Mouse (Mus musculus) forebrain, postnatal 0 days (tissue): ENCODE results near the gene Mrpl39. TPM values are rescaled to one million over a fixed set of nuclear protein-coding genes. Genes with fewer than 3 reads are reported as not detected.

Source experiments
- ATAC-seq: fragments of 200-750 bp; cut with Nextera tagmentation; 2 replicates; pipeline ENCODE4 v1.8.0; 2017; ENCODE audit warnings: mild to moderate bottlenecking, moderate library complexity
- DNase-seq: peaks from one replicate; pipeline ENCODE4 v3.0.0-alpha.2; 2015
- H3K27ac ChIP-seq: fragments of 300-500 bp; sonication (generic); 2 replicates; pipeline ENCODE4 v1.5.1; 2014; ENCODE audit warnings: low read depth, mild to moderate bottlenecking, antibody characterized with exemption, low read length, moderate library complexity, mixed read lengths
- H3K27me3 ChIP-seq: fragments of 300-500 bp; sonication (generic); 2 replicates; pipeline ENCODE4 v1.6.1; 2014; ENCODE audit warnings: mild to moderate bottlenecking, low read length, mixed read lengths; ENCODE audit not compliant: insufficient read depth
- H3K36me3 ChIP-seq: fragments of 300-500 bp; sonication (generic); 2 replicates; pipeline ENCODE4 v1.6.1; 2014; ENCODE audit warnings: mild to moderate bottlenecking, moderate library complexity; ENCODE audit not compliant: insufficient read depth
- H3K4me1 ChIP-seq: fragments of 300-500 bp; sonication (generic); 2 replicates; pipeline ENCODE4 v1.6.1; 2014; ENCODE audit warnings: antibody characterized with exemption; ENCODE audit not compliant: insufficient read depth
- H3K4me2 ChIP-seq: fragments of 300-500 bp; sonication (generic); 2 replicates; pipeline ENCODE4 v1.6.1; 2014; ENCODE audit warnings: low read depth, mild to moderate bottlenecking, moderate library complexity
- H3K4me3 ChIP-seq: fragments of 300-500 bp; sonication (generic); 2 replicates; pipeline ENCODE4 v1.5.1; 2014; ENCODE audit warnings: low read depth, low read length, mixed read lengths
- H3K9ac ChIP-seq: fragments of 300-500 bp; sonication (generic); 2 replicates; pipeline ENCODE4 v1.6.1; 2014; ENCODE audit warnings: mild to moderate bottlenecking
- H3K9me3 ChIP-seq: fragments of 300-500 bp; sonication (generic); 2 replicates; pipeline ENCODE4 v1.6.1; 2016; ENCODE audit warnings: low read length
- CTCF ChIP-seq: sonication (generic); IDR thresholded peaks from 2 replicates; pipeline ENCODE4 v1.5.1; 2016; ENCODE audit warnings: antibody characterized with exemption, control low read depth, low read depth
- WGBS: fragments of 180-500 bp; shearing (Covaris S2); extraction: QIAGEN DNeasy Blood & Tissue Kit; methylation state at CpG from one replicate; pipeline ENCODE4 v1.1.7; 2014; 5-methylcytosine and 5-hydroxymethylcytosine counted together
- polyA plus RNA-seq: library from polyadenylated mRNA; unstranded; fragments of >200 nt; fragmentation: Nextera tagmentation; extraction: Ambion mirVana; gene quantifications from 2 replicates; pipeline ENCODE4 v1.2.1, GENCODE M21; 2015
- total RNA-seq: library from RNA; depleted of rRNA; stranded (reverse); fragments of >200 nt; gene quantifications from 2 replicates; pipeline ENCODE4 v1.2.3, GENCODE M21; 2014

The Mrpl39 gene
- total and polyA plus RNA-seq, 2 experiments from 2014 or later = 34.5 to 37.8 TPM

DNA sequence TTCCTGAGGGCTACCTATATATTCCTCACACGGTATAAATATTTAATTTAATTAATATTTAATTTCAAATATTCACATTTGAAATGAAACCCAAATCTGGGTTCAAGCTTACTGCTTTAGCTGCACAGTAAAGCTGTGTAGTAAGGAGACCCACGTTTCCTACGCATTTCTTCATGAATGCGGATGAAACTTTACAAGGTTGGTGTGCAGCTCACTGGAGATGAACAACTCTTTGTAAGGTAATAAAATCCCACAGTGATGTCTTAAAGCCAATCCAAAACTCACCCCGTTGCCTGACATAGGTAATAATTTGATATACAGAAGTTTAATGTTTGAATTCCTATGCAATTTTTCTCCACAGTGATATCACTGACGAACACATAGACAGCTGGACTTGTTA is 20.6 kb downstream of the Mrpl39 start:
- ATAC-seq (no peak), DNase-seq (no peak)
- Histone ChIP-seq H3K4me3 (no peak overlapping the region), H3K4me1 (no peaks in the 10 kb centered on the region), H3K27me3 (no peaks in the 10 kb centered on the region), H3K27ac (no peak overlapping the region), H3K9me3 (no peaks in the 10 kb centered on the region), H3K9ac (no peak overlapping the region), H3K36me3 (peaks cover 12% of the 10 kb centered on the region; the same call in 1 of the 2 replicates), H3K4me2 (no peak overlapping the region)
- WGBS = 93% methylated on average over 6 of the region's 6 CpGs
- TF ChIP-seq CTCF = no peak

DNA sequence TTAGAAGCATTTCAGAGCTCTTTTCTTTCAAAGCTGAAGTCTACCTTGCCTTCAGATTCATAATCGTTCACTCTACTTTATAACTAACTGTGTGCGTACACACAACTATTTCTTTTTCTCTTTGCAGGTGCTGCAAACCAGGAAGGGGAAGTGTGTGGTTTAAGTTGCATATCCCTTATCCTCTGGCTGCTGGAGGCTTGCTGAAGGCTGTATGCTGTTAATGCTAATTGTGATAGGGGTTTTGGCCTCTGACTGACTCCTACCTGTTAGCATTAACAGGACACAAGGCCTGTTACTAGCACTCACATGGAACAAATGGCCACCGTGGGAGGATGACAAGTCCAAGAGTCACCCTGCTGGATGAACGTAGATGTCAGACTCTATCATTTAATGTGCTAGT is 21.6 kb downstream of the Mrpl39 start:
- H3K4me1 ChIP-seq = no peaks in the 10 kb centered on the region
- DNase-seq (no peak), ATAC-seq (no peak)
- H3K4me2 ChIP-seq = no peak overlapping the region
- TF ChIP-seq CTCF = no peak
- no peak overlapping the region for H3K9ac ChIP-seq
- no peaks in the 10 kb centered on the region for H3K9me3 ChIP-seq
- no peak overlapping the region for H3K27ac ChIP-seq
- 90% methylated on average over 4 of the region's 4 CpGs for WGBS
- no peaks in the 10 kb centered on the region for H3K27me3 ChIP-seq
- no peak overlapping the region for H3K4me3 ChIP-seq
- H3K36me3 ChIP-seq = peaks cover 12% of the 10 kb centered on the region; the same call in 1 of the 2 replicates

DNA sequence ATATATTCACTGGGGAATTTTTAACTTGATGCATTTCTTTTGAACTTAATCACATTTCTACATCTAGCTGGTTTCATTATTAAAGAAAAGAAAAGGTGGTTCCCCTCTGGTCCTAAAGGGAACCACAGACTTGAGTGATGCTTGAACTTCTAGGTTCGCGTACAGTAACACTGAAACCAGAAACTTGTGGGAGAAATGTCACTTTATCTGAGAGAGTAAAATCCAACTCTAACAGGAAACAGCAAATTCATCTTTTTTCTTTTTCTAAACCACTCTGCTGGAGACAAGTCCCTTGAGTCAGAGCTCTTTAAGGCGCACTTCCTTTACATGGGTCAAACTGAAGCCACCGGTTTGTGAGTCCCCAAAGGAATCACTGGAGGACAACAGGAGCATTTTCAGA is 22.4 kb downstream of the Mrpl39 start:
- Histone ChIP-seq H3K4me3 (no peak overlapping the region), H3K9ac (no peak overlapping the region), H3K4me1 (no peaks in the 10 kb centered on the region), H3K36me3 (peaks cover 5% of the 10 kb centered on the region; the same call in 1 of the 2 replicates), H3K4me2 (no peak overlapping the region), H3K27me3 (no peaks in the 10 kb centered on the region), H3K9me3 (no peaks in the 10 kb centered on the region), H3K27ac (no peak overlapping the region)
- no peak for ATAC-seq
- WGBS = 91% methylated on average over 4 of the region's 4 CpGs
- DNase-seq = no peak
- no peak for TF ChIP-seq CTCF

DNA sequence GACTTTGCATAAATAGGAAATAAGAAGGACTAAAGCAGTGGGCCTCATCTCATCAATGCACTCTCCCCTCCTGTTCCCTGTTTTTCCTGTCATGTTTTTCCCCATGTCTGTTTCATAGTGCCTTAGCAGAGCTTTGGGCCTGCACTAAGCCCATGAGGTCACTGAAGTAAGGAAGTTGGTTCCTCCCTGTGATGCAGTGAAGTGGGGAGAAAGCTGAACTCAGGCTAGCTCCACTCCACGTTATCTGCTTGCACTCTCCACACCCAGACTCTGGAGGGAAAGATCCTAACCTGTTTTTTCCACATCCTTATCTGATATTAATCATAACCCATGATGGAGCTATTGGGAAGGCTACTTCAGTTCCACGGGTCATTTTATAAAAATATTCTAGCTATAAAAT is 26.9 kb downstream of the Mrpl39 start:
- 82% methylated on average over 2 of the region's 2 CpGs for WGBS
- no peak overlapping the region for H3K9ac ChIP-seq
- H3K27me3 ChIP-seq = peaks cover 6% of the 10 kb centered on the region; the same call in 1 of the 2 replicates
- no peak overlapping the region for H3K27ac ChIP-seq
- no peak for DNase-seq
- no peaks in the 10 kb centered on the region for H3K4me1 ChIP-seq
- no peak overlapping the region for H3K4me3 ChIP-seq
- H3K36me3 ChIP-seq = no peaks in the 10 kb centered on the region
- no peak for ATAC-seq
- H3K9me3 ChIP-seq = no peaks in the 10 kb centered on the region
- TF ChIP-seq CTCF = no peak
- H3K4me2 ChIP-seq = no peak overlapping the region

DNA sequence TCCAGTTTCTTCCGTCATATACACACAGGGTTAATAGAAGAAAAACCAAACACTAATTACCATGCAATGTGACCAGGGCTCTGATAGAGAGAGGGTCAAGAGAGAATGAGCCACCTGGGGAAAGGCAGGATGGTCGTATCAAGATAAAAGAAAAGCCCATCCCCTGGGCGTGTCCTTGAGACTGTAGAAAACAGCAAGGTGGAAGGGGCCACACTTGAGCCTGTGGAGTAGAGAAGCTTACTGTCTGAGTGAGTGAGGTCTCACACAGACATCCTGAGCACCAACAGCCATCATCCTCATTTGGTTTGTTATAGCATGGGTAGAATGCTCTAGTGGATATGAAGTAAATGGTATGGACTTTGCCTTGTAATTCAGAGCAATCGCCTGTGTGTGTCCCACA is 27.7 kb downstream of the Mrpl39 start:
- H3K4me1 ChIP-seq = no peaks in the 10 kb centered on the region
- no peak overlapping the region for H3K4me3 ChIP-seq
- no peak overlapping the region for H3K27ac ChIP-seq
- no peaks in the 10 kb centered on the region for H3K9me3 ChIP-seq
- no peak overlapping the region for H3K9ac ChIP-seq
- ATAC-seq (no peak), DNase-seq (no peak)
- peaks cover 7% of the 10 kb centered on the region for H3K27me3 ChIP-seq
- no peaks in the 10 kb centered on the region for H3K36me3 ChIP-seq
- H3K4me2 ChIP-seq = no peak overlapping the region
- WGBS = 76% methylated on average over 4 of the region's 4 CpGs
- TF ChIP-seq CTCF = no peak

DNA sequence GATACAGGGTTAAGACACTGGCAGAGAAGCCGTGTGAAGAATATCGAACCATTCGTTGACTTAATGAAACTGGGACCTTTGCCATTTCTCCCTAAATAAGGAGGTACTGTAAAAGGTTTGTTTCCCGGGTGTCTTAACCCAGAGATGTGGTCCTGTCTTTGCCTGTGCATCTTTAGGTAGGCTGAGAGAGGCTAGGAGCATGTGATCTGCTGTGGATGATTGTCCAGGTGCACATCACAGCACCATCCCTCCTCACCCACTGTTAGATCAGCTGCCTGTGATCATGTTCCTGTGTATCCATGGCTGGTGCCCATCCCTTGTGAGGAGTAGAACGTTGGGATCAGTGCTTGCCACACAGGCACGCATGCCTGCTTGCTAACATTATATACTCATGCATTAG is 29.0 kb downstream of the Mrpl39 start:
- 80% methylated on average over 6 of the region's 6 CpGs for WGBS
- H3K9me3 ChIP-seq = no peaks in the 10 kb centered on the region
- no peak for ATAC-seq
- no peaks in the 10 kb centered on the region for H3K4me1 ChIP-seq
- no peak overlapping the region for H3K4me3 ChIP-seq
- no peak for TF ChIP-seq CTCF
- DNase-seq = no peak
- no peak overlapping the region for H3K9ac ChIP-seq
- H3K27ac ChIP-seq = no peak overlapping the region
- no peak overlapping the region for H3K4me2 ChIP-seq
- H3K27me3 ChIP-seq = peaks cover 17% of the 10 kb centered on the region
- no peaks in the 10 kb centered on the region for H3K36me3 ChIP-seq

DNA sequence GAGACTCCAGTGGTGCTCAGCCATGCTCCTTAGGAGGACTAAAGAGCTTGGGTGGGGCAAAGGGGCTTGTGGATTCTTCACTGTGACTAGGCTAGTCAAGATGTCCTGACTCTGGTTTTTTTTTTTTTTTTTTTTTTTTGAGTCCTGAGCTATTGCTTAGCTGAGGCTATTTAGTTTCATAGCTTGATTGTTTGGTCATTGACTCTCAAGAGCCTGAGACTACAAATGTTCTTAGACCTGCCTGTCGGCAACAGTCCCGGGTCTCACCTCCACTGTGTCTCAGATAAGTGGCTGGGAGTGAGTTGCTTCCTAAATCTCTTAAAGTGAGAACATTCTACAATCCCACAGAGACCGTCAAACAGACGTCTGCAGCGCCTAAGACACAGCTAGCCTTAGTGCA is 30.0 kb downstream of the Mrpl39 start:
- Histone ChIP-seq H3K4me2 (no peak overlapping the region), H3K27me3 (peaks cover 17% of the 10 kb centered on the region), H3K4me1 (no peaks in the 10 kb centered on the region), H3K27ac (no peak overlapping the region), H3K4me3 (no peak overlapping the region), H3K9ac (no peak overlapping the region), H3K9me3 (no peaks in the 10 kb centered on the region), H3K36me3 (no peaks in the 10 kb centered on the region)
- DNase-seq = no peak
- WGBS = 82% methylated on average over 5 of the region's 5 CpGs
- ATAC-seq = no peak
- TF ChIP-seq CTCF = no peak
